ENCODE assay signal across 9 mouse cellular contexts in the genomic region with DNA sequence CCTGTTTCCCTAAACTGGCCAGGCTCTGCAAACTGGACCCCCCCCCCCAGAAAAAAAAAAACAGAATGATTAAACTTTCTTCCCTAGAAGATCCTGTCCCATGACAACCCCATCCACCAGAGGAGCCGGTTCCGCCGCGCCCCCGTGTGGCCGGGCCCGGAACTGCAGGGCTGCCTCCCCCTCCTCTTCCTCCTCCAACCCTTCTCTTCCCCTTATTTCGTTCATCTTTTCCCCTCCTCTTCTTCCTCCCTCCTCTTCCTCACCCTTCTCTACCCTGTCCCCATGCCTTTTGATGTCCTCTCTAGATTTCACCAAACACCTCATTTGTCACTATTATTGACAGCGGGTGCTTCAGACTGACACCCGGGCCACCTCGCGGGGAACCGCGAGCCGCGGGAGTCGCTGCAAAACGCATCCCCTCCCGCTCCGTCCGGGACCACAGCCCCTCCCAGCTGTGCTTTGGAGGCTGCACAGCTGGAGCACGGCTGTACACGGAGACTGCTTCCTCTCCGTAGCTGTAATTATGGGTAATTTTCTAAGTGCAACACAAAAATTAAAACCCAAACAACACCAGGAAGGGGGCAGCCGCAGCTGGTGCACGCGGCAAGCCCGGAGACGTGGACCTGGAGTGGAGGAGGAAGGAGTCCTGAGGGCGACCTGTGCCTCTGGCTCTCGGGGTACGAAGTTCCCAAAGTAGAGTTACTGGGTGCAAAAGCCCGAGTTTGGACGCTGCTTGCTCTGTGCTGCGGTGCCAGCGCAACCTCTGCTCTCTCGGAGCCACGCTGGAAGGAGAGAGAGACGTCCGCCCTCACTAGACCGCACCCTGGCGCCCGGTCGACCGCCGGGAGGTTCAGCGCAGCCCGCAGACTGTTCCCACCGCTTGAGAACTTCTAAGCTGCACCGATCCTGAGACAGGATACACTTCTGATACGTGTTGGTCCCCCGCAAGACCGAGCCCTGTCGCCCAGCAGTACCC. TPM values are rescaled to one million over a fixed set of nuclear protein-coding genes. Genes with fewer than 3 reads are reported as not detected.
DNase-seq lines count a peak whose midpoint lies in the region; TF ChIP-seq lines count a peak whose summit lies in the region.
"Had no signal": no experiment of that assay in that cellular context is flagged by ENCODE, and none has a peak within 500 bp of the region (broad histone marks: within the 10 kb centered on the region; RNA-seq: fewer than 3 reads in every experiment).

No protein-coding gene starts in this region.

- peaks cover 24% of the 10 kb centered on the region for H3K27me3 ChIP-seq in forebrain, embryonic 10.5 days (ENCODE audit: poor library complexity, severe bottlenecking)

- intact Hi-C loops in heart, postnatal 10 days (cut with DNase I): loop anchor here (5.0 kb wide), 2 partner anchors 41 to 91 kb away; a partner anchor contains a TSS

- in situ Hi-C loops in ES-E14 (cut with MboI; ENCODE audit: low sequenced_read_pairs in 2 of 2, unreplicated experiment in 2 of 2): no loop called here

- no peak for DNase-seq in ES-E14 (ENCODE audit: low read depth, low spot score)
- peak; percentile 88 for DNase-seq in forebrain, embryonic 10.5 days (ENCODE audit: extremely low spot score, low spot score)
- peak; percentile 90 to 92 for DNase-seq in heart, postnatal 10 days
- DNase-seq in kidney, postnatal 25 days: peak; percentile 81 to 88
- DNase-seq in lung, postnatal 10 days: peak; percentile 93
- peak; percentile 88 for DNase-seq in retina, embryonic 14.5 days (ENCODE audit: low spot score)
- peak; percentile 86 for DNase-seq in urinary bladder, postnatal 14 days (ENCODE audit: low spot score)

- no peaks in the 10 kb centered on the region for H3K9me3 ChIP-seq in ES-E14 (ENCODE audit: control insufficient read depth, insufficient read depth, low read depth, low read length)
- H3K9me3 ChIP-seq in forebrain, embryonic 10.5 days: no peaks in the 10 kb centered on the region

- H3K4me1 ChIP-seq in ES-E14 (ENCODE audit: control insufficient read depth in 2 of 2, insufficient read depth in 2 of 2, low read length in 2 of 2, poor library complexity in 1 of 2): peaks cover 0 to 11% of the 10 kb centered on the region in 2 experiments; a peak in 1 of 4 replicates
- H3K4me1 ChIP-seq in brown adipose tissue, adult 24 weeks (ENCODE audit: control insufficient read depth, insufficient read depth, insufficient read length, low read length): peaks cover 3% of the 10 kb centered on the region; the same call in 1 of the 2 replicates
- peaks cover 66% of the 10 kb centered on the region for H3K4me1 ChIP-seq in forebrain, embryonic 10.5 days

- peak overlapping the region; percentile 78 to 99 for H3K4me3 ChIP-seq in ES-E14 (ENCODE audit: insufficient read depth in 1 of 2, low read depth in 1 of 2, low read length in 2 of 2, poor library complexity in 1 of 2, severe bottlenecking in 1 of 2)
- peak overlapping the region; percentile 56 for H3K4me3 ChIP-seq in brown adipose tissue, adult 24 weeks (ENCODE audit: insufficient read depth, low read depth, low read length)
- H3K4me3 ChIP-seq in forebrain, embryonic 10.5 days: peak overlapping the region; percentile 69

- peak overlapping the region; percentile 98; the same call in 1 of the 2 replicates for H3K27ac ChIP-seq in ES-E14 (ENCODE audit: insufficient read depth, low read depth, low read length, poor library complexity, severe bottlenecking)
- H3K27ac ChIP-seq in brown adipose tissue, adult 24 weeks (replicated peaks; ENCODE audit: low read depth, low read length): peak overlapping the region; percentile 91
- peak overlapping the region; percentile 94 for H3K27ac ChIP-seq in forebrain, embryonic 10.5 days

- WGBS in forebrain, embryonic 10.5 days: under 1% methylated on average over 54 of the region's 54 CpGs

- no peaks in the 10 kb centered on the region for H3K36me3 ChIP-seq in ES-E14 (ENCODE audit: control insufficient read depth, insufficient read depth, low read length, poor library complexity, severe bottlenecking)
- H3K36me3 ChIP-seq in forebrain, embryonic 10.5 days (replicated peaks): no peaks in the 10 kb centered on the region

- peak overlapping the region; percentile 63 for H3K9ac ChIP-seq in ES-E14 (ENCODE audit: insufficient read depth, low read depth, low read length, poor library complexity, severe bottlenecking)

TF ChIP-seq in ES-E14, 5 proteins besides CTCF, POLR2A, EP300 and RAD21:
- TF ChIP-seq MAFK (IDR thresholded peaks at IDR 0.05; ENCODE audit: insufficient read depth, low read depth, low read length) (no peak), ZC3H11A (IDR thresholded peaks at IDR 0.05; ENCODE audit: borderline replicate concordance, low read depth, low read length) (no peak), CHD2 (IDR thresholded peaks at IDR 0.05; ENCODE audit: low read depth, low read length) (no peak), HCFC1 (IDR thresholded peaks at IDR 0.05; ENCODE audit: borderline replicate concordance, insufficient read depth, low read length) (no peak), ZNF384 (IDR thresholded peaks at IDR 0.05; ENCODE audit: low read depth, low read length) (no peak)
TF ChIP-seq in ES-E14: peak in this region for 0.

RNA-seq across cellular contexts. Expression of a gene that starts 2.4 kb away (rescaled TPM):
- 85.5 and 142 TPM in 2 replicates for total RNA-seq in ES-E14 (2012; rRNA removed)
- 29.6 and 45.0 TPM in 2 replicates for polyA plus RNA-seq in brown adipose tissue, adult 24 weeks (2012; ENCODE audit: insufficient read depth, insufficient read length, missing spikeins)
- polyA plus RNA-seq in forebrain, embryonic 10.5 days (2016; fragmentation: Nextera tagmentation; extraction: Ambion mirVana): 74.4 and 84.1 TPM in 2 replicates
- total RNA-seq in heart, postnatal 10 days (2021): 10 to 100 TPM; 54.7 to 55.6 TPM

RNA-seq across cellular contexts. Expression of a gene that starts 4.9 kb away (rescaled TPM):
- total RNA-seq in ES-E14 (2012; rRNA removed): 0.13 TPM in 1 of 2 replicates, not detected in the other
- 2.0 TPM in 2 replicates for polyA plus RNA-seq in brown adipose tissue, adult 24 weeks (2012; ENCODE audit: insufficient read depth, insufficient read length, missing spikeins)
- polyA plus RNA-seq in forebrain, embryonic 10.5 days (2016; fragmentation: Nextera tagmentation; extraction: Ambion mirVana): 0.49 and 0.87 TPM in 2 replicates
- 1 to 10 TPM; 1.1 to 1.6 TPM for total RNA-seq in heart, postnatal 10 days (2021)

RNA-seq across cellular contexts. Expression of a gene that starts 16.9 kb away (rescaled TPM):
- 161 and 250 TPM in 2 replicates for total RNA-seq in ES-E14 (2012; rRNA removed)
- 7.7 and 17.4 TPM in 2 replicates for polyA plus RNA-seq in brown adipose tissue, adult 24 weeks (2012; ENCODE audit: insufficient read depth, insufficient read length, missing spikeins)
- 166 and 170 TPM in 2 replicates for polyA plus RNA-seq in forebrain, embryonic 10.5 days (2016; fragmentation: Nextera tagmentation; extraction: Ambion mirVana)
- 10 to 100 TPM; 25.8 to 29.6 TPM for total RNA-seq in heart, postnatal 10 days (2021)

RNA-seq across cellular contexts. Expression of a gene that starts 21.2 kb away (rescaled TPM):
- 7.0 and 18.8 TPM in 2 replicates for total RNA-seq in ES-E14 (2012; rRNA removed)
- polyA plus RNA-seq in brown adipose tissue, adult 24 weeks (2012; ENCODE audit: insufficient read depth, insufficient read length, missing spikeins): 1.7 TPM in 2 replicates
- not detected in 2 replicates for polyA plus RNA-seq in forebrain, embryonic 10.5 days (2016; fragmentation: Nextera tagmentation; extraction: Ambion mirVana)
- 1 to 10 TPM in 1 of 2 experiments, under 1 TPM in 1; 0.86 to 1.1 TPM for total RNA-seq in heart, postnatal 10 days (2021)
- total RNA-seq: left cerebral cortex, adult 18-20 months had no signal

RNA-seq across cellular contexts. Expression of a gene that starts 49.1 kb away (rescaled TPM):
- 15.5 and 21.4 TPM in 2 replicates for total RNA-seq in ES-E14 (2012; rRNA removed)
- 31.0 and 37.7 TPM in 2 replicates for polyA plus RNA-seq in brown adipose tissue, adult 24 weeks (2012; ENCODE audit: insufficient read depth, insufficient read length, missing spikeins)
- polyA plus RNA-seq in forebrain, embryonic 10.5 days (2016; fragmentation: Nextera tagmentation; extraction: Ambion mirVana): 40.5 and 49.3 TPM in 2 replicates
- total RNA-seq in heart, postnatal 10 days (2021): 10 to 100 TPM; 39.6 to 42.9 TPM
